Mouse (Mus musculus): ENCODE results near the gene Iqch. TPM values are rescaled to one million over a fixed set of nuclear protein-coding genes. Genes with fewer than 3 reads are reported as not detected.
"Not testable (repeated sequence)": the region's sequence is repeated elsewhere in the genome, so short reads cannot be mapped to it uniquely, and the experiment has no call there.

Iqch gene
- total RNA-seq, 2 experiments from 2014 or later: not detected

GRCm38 (mm10) chr9:63572874-63573273 lies 29.4 kb downstream of the Iqch start:
- no peak for ATAC-seq (replicated peaks; ENCODE audit: low FRiP score, poor library complexity, severe bottlenecking)

- no peak for ATAC-seq (replicated peaks; ENCODE audit: low FRiP score, poor library complexity, severe bottlenecking)
Measured at GRCm38 (mm10) chr9:63571895-63572294, 30.4 kb downstream of the Iqch start.

- ATAC-seq (replicated peaks; ENCODE audit: low FRiP score, poor library complexity, severe bottlenecking): no peak
Measured at GRCm38 (mm10) chr9:63568808-63569207, 33.5 kb downstream of the Iqch start.

GRCm38 (mm10) chr9:63568314-63568713 lies 34.0 kb downstream of the Iqch start:
- ATAC-seq (replicated peaks; ENCODE audit: low FRiP score, poor library complexity, severe bottlenecking): no peak

GRCm38 (mm10) chr9:63563436-63563835 lies 38.9 kb downstream of the Iqch start:
- ATAC-seq (replicated peaks; ENCODE audit: low FRiP score, poor library complexity, severe bottlenecking): no peak

GRCm38 (mm10) chr9:63561931-63562330 lies 40.4 kb downstream of the Iqch start:
- no peak for ATAC-seq (replicated peaks; ENCODE audit: low FRiP score, poor library complexity, severe bottlenecking)

GRCm38 (mm10) chr9:63556933-63557332 lies 45.4 kb downstream of the Iqch start:
- ATAC-seq (replicated peaks; ENCODE audit: low FRiP score, poor library complexity, severe bottlenecking): no peak

GRCm38 (mm10) chr9:63556316-63556715 lies 46.0 kb downstream of the Iqch start:
- ATAC-seq (replicated peaks; ENCODE audit: low FRiP score, poor library complexity, severe bottlenecking): no peak

- no peak for ATAC-seq (replicated peaks; ENCODE audit: low FRiP score, poor library complexity, severe bottlenecking)
Measured at GRCm38 (mm10) chr9:63555460-63555990, 46.8 kb downstream of the Iqch start.

GRCm38 (mm10) chr9:63553628-63554027 lies 48.7 kb downstream of the Iqch start:
- no peak for ATAC-seq (replicated peaks; ENCODE audit: low FRiP score, poor library complexity, severe bottlenecking)

GRCm38 (mm10) chr9:63550701-63551100 lies 51.6 kb downstream of the Iqch start:
- not testable (repeated sequence) for ATAC-seq (replicated peaks; ENCODE audit: low FRiP score, poor library complexity, severe bottlenecking)

GRCm38 (mm10) chr9:63548966-63549365 lies 53.3 kb downstream of the Iqch start:
- ATAC-seq (replicated peaks; ENCODE audit: low FRiP score, poor library complexity, severe bottlenecking): no peak

GRCm38 (mm10) chr9:63541926-63542325 lies 60.4 kb downstream of the Iqch start:
- no peak for ATAC-seq (replicated peaks; ENCODE audit: low FRiP score, poor library complexity, severe bottlenecking)

GRCm38 (mm10) chr9:63541301-63541700 lies 61.0 kb downstream of the Iqch start:
- no peak for ATAC-seq (replicated peaks; ENCODE audit: low FRiP score, poor library complexity, severe bottlenecking)

GRCm38 (mm10) chr9:63537489-63537888 lies 64.8 kb downstream of the Iqch start:
- ATAC-seq (replicated peaks; ENCODE audit: low FRiP score, poor library complexity, severe bottlenecking): no peak

- ATAC-seq (replicated peaks; ENCODE audit: low FRiP score, poor library complexity, severe bottlenecking): no peak
Measured at GRCm38 (mm10) chr9:63535042-63535441, 67.3 kb downstream of the Iqch start.

- ATAC-seq (replicated peaks; ENCODE audit: low FRiP score, poor library complexity, severe bottlenecking): no peak
Measured at GRCm38 (mm10) chr9:63534371-63534780, 67.9 kb downstream of the Iqch start.

GRCm38 (mm10) chr9:63532966-63533711 lies 69.2 kb downstream of the Iqch start:
- ATAC-seq (replicated peaks; ENCODE audit: low FRiP score, poor library complexity, severe bottlenecking): no peak

GRCm38 (mm10) chr9:63523937-63524253 lies 78.4 kb downstream of the Iqch start:
- no peak for ATAC-seq (replicated peaks; ENCODE audit: low FRiP score, poor library complexity, severe bottlenecking)

GRCm38 (mm10) chr9:63523251-63523936 lies 78.9 kb downstream of the Iqch start:
- ATAC-seq (replicated peaks; ENCODE audit: low FRiP score, poor library complexity, severe bottlenecking): no peak

GRCm38 (mm10) chr9:63512851-63513250 lies 89.4 kb downstream of the Iqch start:
- ATAC-seq (replicated peaks; ENCODE audit: low FRiP score, poor library complexity, severe bottlenecking): no peak
